In the genomic region with DNA sequence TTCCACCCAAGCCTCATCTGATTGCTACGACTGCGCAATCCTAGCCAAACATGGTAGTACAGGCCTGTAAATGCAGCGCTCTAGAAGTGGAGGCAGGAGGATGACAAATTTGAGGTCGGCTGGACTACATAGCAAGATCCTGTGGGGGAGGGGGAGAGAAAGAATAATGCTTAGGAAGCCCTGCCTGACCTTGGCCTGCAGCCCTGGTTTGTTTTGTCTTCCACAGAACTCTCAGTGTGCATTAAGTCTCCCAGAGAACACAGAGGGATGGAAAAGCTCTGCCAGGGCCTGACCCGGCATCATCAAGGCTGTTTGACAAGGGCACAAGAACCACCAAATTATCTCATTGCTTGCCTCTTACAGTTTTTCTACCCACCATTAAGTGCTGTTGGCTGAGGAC, we compare ENCODE assay signal across 36 mouse cellular contexts. TPM values are rescaled to one million over a fixed set of nuclear protein-coding genes. Genes with fewer than 3 reads are reported as not detected.
DNase-seq lines count a peak whose midpoint lies in the region; ATAC-seq lines count a peak whose summit lies in the region.
"Had no signal": no experiment of that assay in that cellular context is flagged by ENCODE, and none has a peak within 500 bp of the region (broad histone marks: within the 10 kb centered on the region; RNA-seq: fewer than 3 reads in every experiment).

No protein-coding gene starts in this region.

- ATAC-seq in hindbrain, embryonic 11.5 days (ENCODE audit: low FRiP score): no peak
- no peak for ATAC-seq in hindbrain, embryonic 14.5 days (ENCODE audit: low FRiP score)
- ATAC-seq: activated CD4-positive, CD25-positive, alpha-beta regulatory T cell, adult 4 months; CD4-positive, CD25-positive, alpha-beta regulatory T cell, adult 4 months; forebrain, embryonic 15.5 days; liver, embryonic 12.5 days; liver, postnatal 0 days; lung, postnatal 0 days; midbrain, embryonic 15.5 days had no signal

- H3K27me3 ChIP-seq in hindbrain, embryonic 11.5 days (ENCODE audit: control insufficient read depth, insufficient read depth, low read length): peaks cover 31% of the 10 kb centered on the region
- H3K27me3 ChIP-seq in hindbrain, embryonic 14.5 days (ENCODE audit: control insufficient read depth, insufficient read depth, low read length): peaks cover 42% of the 10 kb centered on the region

- H3K4me1 ChIP-seq in hindbrain, embryonic 11.5 days (replicated peaks; ENCODE audit: control insufficient read depth, insufficient read depth, low read length): no peaks in the 10 kb centered on the region
- peaks cover 14% of the 10 kb centered on the region; the same call in 1 of the 2 replicates for H3K4me1 ChIP-seq in hindbrain, embryonic 14.5 days (replicated peaks; ENCODE audit: control insufficient read depth, insufficient read depth, low read length)

- H3K4me3 ChIP-seq in hindbrain, embryonic 11.5 days (ENCODE audit: low read depth, low read length): no peak overlapping the region
- H3K4me3 ChIP-seq in hindbrain, embryonic 14.5 days (replicated peaks; ENCODE audit: low read length): no peak overlapping the region
- H3K4me3 ChIP-seq: embryonic facial prominence, embryonic 15.5 days; forebrain, embryonic 15.5 days; hindbrain, embryonic 15.5 days; kidney, embryonic 15.5 days; layer of hippocampus, adult 2 months; liver, embryonic 12.5 days; midbrain, embryonic 10.5 days; midbrain, embryonic 15.5 days; neural tube, embryonic 15.5 days had no signal

- intact Hi-C loops in left cerebral cortex, postnatal 25 days (cut with DNase I): no loop called here

- H3K36me3 ChIP-seq in hindbrain, embryonic 11.5 days (ENCODE audit: control insufficient read depth, insufficient read depth, low read length): no peaks in the 10 kb centered on the region
- no peaks in the 10 kb centered on the region for H3K36me3 ChIP-seq in hindbrain, embryonic 14.5 days (replicated peaks; ENCODE audit: control insufficient read depth, insufficient read depth)
- H3K36me3 ChIP-seq: embryonic facial prominence, embryonic 15.5 days; forebrain, embryonic 15.5 days; hindbrain, embryonic 15.5 days; kidney, embryonic 15.5 days; liver, embryonic 12.5 days; midbrain, embryonic 10.5 days; midbrain, embryonic 15.5 days; neural tube, embryonic 15.5 days had no signal

- H3K4me2 ChIP-seq in hindbrain, embryonic 11.5 days (replicated peaks; ENCODE audit: low read depth, low read length): no peak overlapping the region
- no peak overlapping the region for H3K4me2 ChIP-seq in hindbrain, embryonic 14.5 days (replicated peaks)
- H3K4me2 ChIP-seq: embryonic facial prominence, embryonic 15.5 days; forebrain, embryonic 15.5 days; heart, embryonic 11.5 days; hindbrain, embryonic 15.5 days; kidney, embryonic 15.5 days; liver, embryonic 12.5 days; midbrain, embryonic 15.5 days; neural tube, embryonic 15.5 days had no signal

- H3K9me3 ChIP-seq in hindbrain, embryonic 11.5 days (ENCODE audit: control insufficient read depth, low read length): no peaks in the 10 kb centered on the region
- no peaks in the 10 kb centered on the region for H3K9me3 ChIP-seq in hindbrain, embryonic 14.5 days (ENCODE audit: control insufficient read depth, low read length)
- H3K9me3 ChIP-seq: embryonic facial prominence, embryonic 15.5 days; forebrain, embryonic 15.5 days; hindbrain, embryonic 15.5 days; kidney, embryonic 15.5 days; liver, embryonic 12.5 days; midbrain, embryonic 10.5 days; midbrain, embryonic 15.5 days; neural tube, embryonic 15.5 days had no signal

- WGBS in hindbrain, embryonic 11.5 days: 53% methylated on average over 5 of the region's 5 CpGs
- 51% methylated on average over 5 of the region's 5 CpGs for WGBS in hindbrain, embryonic 14.5 days

- DNase-seq in hindbrain, embryonic 11.5 days (ENCODE audit: low spot score): peak; percentile 11
- DNase-seq in hindbrain, embryonic 14.5 days (ENCODE audit: low spot score): no peak
- peak; percentile 24 for DNase-seq in ES-CJ7 (ENCODE audit: low read depth, low spot score)
- peak; percentile 66 for DNase-seq in embryo, embryonic 10.5 days (ENCODE audit: low spot score)
- DNase-seq in mesoderm, embryonic 11.5 days (ENCODE audit: low read depth, low spot score): peak; percentile 22
- no peak for DNase-seq in gastrocnemius, postnatal 25 days
- no peak for DNase-seq in left cerebral cortex, postnatal 25 days (ENCODE audit: low spot score in 2 of 2)
- no peak for DNase-seq in right cerebral cortex, postnatal 14 days
- DNase-seq: adrenal gland, adult 2 months; adrenal gland, postnatal 36 days; cerebellum, adult 11 months; cerebellum, adult 9-10 months; gastrocnemius, postnatal 36 days; heart, adult 18-20 months; heart, postnatal 36 days; kidney, adult 18-20 months; kidney, postnatal 36 days; left cerebral cortex, postnatal 4 days; liver, postnatal 0 days; spleen, adult 18-20 months; thymus, postnatal 25 days had no signal

- no peak overlapping the region for H3K27ac ChIP-seq in hindbrain, embryonic 11.5 days (ENCODE audit: low read depth, low read length)
- H3K27ac ChIP-seq in hindbrain, embryonic 14.5 days: no peak overlapping the region
- H3K27ac ChIP-seq: embryonic facial prominence, embryonic 15.5 days; forebrain, embryonic 15.5 days; hindbrain, embryonic 15.5 days; kidney, embryonic 15.5 days; layer of hippocampus, adult 2 months; liver, embryonic 12.5 days; macrophage; midbrain, embryonic 10.5 days; midbrain, embryonic 15.5 days; neural tube, embryonic 15.5 days had no signal

- H3K9ac ChIP-seq in hindbrain, embryonic 11.5 days (ENCODE audit: low read depth, low read length): no peak overlapping the region
- no peak overlapping the region for H3K9ac ChIP-seq in hindbrain, embryonic 14.5 days
- H3K9ac ChIP-seq: embryonic facial prominence, embryonic 15.5 days; forebrain, embryonic 15.5 days; hindbrain, embryonic 15.5 days; kidney, embryonic 15.5 days; liver, embryonic 12.5 days; liver, postnatal 0 days; midbrain, embryonic 15.5 days; neural tube, embryonic 15.5 days had no signal

RNA-seq across cellular contexts. Expression of gene Plekhd1, which starts 2.7 kb away (rescaled TPM):
- 1.1 and 1.2 TPM in 2 replicates for polyA plus RNA-seq in hindbrain, embryonic 11.5 days (2014; fragmentation: Nextera tagmentation; extraction: Ambion mirVana)
- polyA plus RNA-seq in hindbrain, embryonic 14.5 days (2014; fragmentation: Nextera tagmentation; extraction: Ambion mirVana): 3.5 and 5.9 TPM in 2 replicates
- not detected for total RNA-seq in gastrocnemius, postnatal 25 days (2021)
- 1 to 10 TPM; 1.6 to 1.8 TPM for total RNA-seq in left cerebral cortex, postnatal 25 days (2021)
- total RNA-seq: adrenal gland, adult 2 months; adrenal gland, postnatal 36 days; common myeloid progenitor, adult 5-6 weeks; gastrocnemius, postnatal 36 days had no signal
- polyA plus RNA-seq: macrophage had no signal

RNA-seq across cellular contexts. Expression of gene Erh, which starts 45.6 kb away (rescaled TPM):
- polyA plus RNA-seq in hindbrain, embryonic 11.5 days (2014; fragmentation: Nextera tagmentation; extraction: Ambion mirVana): 322 and 356 TPM in 2 replicates
- polyA plus RNA-seq in hindbrain, embryonic 14.5 days (2014; fragmentation: Nextera tagmentation; extraction: Ambion mirVana): 228 and 237 TPM in 2 replicates
- 10 to 100 TPM; 15.3 to 20.4 TPM for total RNA-seq in gastrocnemius, postnatal 25 days (2021)
- total RNA-seq in left cerebral cortex, postnatal 25 days (2021): 10 to 100 TPM; 33.6 to 41.2 TPM

RNA-seq across cellular contexts. Expression of gene Slc39a9, which starts 46.0 kb away (rescaled TPM):
- 24.9 and 25.6 TPM in 2 replicates for polyA plus RNA-seq in hindbrain, embryonic 11.5 days (2014; fragmentation: Nextera tagmentation; extraction: Ambion mirVana)
- 27.2 and 32.1 TPM in 2 replicates for polyA plus RNA-seq in hindbrain, embryonic 14.5 days (2014; fragmentation: Nextera tagmentation; extraction: Ambion mirVana)
- total RNA-seq in gastrocnemius, postnatal 25 days (2021): 1 to 10 TPM; 7.6 to 8.5 TPM
- total RNA-seq in left cerebral cortex, postnatal 25 days (2021): 10 to 100 TPM; 40.5 to 43.4 TPM

Comparison
In these comparisons a context has a peak if more than half of its experiments do, and no peak if none do; other contexts are left out.
1. DNase-seq: peak in hindbrain, embryonic 11.5 days (single experiment), ES-CJ7 (single experiment), embryo, embryonic 10.5 days (single experiment) and mesoderm, embryonic 11.5 days (single experiment); none in hindbrain, embryonic 14.5 days (single experiment), gastrocnemius, postnatal 25 days (single experiment), left cerebral cortex, postnatal 25 days (0 of 2) and right cerebral cortex, postnatal 14 days (single experiment).
2. RNA of gene Slc39a9, which starts 46.0 kb away (total RNA-seq): 40.5 to 43.4 TPM in left cerebral cortex, postnatal 25 days; 7.6 to 8.5 TPM in gastrocnemius, postnatal 25 days; every median in the first group is over 4 times any median in the second.